Mouse (Mus musculus): ENCODE results near the gene Nupr1l. TPM values are rescaled to one million over a fixed set of nuclear protein-coding genes. Genes with fewer than 3 reads are reported as not detected.

Gene Nupr1l
- polyA plus RNA-seq, 1 experiment: 777 TPM

GRCm38 (mm10) chr5:129947528-129948033 is 39.2 kb downstream of the Nupr1l start:
- Histone ChIP-seq H3K36me3 (ENCODE audit: control insufficient read depth, insufficient read depth, low read length) (peaks cover 2% of the 10 kb centered on the region; the same call in 1 of the 2 replicates), H3K4me1 (ENCODE audit: control insufficient read depth, insufficient read depth, low read length) (peaks cover 2% of the 10 kb centered on the region), H3K27me3 (ENCODE audit: control insufficient read depth, insufficient read depth, low read length) (no peaks in the 10 kb centered on the region), H3K4me3 (ENCODE audit: control insufficient read depth, low read depth, low read length) (no peak overlapping the region), H3K27ac (ENCODE audit: control insufficient read depth, insufficient read depth, low read depth, low read length) (no peak overlapping the region)
- TF ChIP-seq POLR2A (IDR thresholded peaks at IDR 0.05; ENCODE audit: control insufficient read depth, low read depth, low read length) (no peak), CTCF (IDR thresholded peaks at IDR 0.05; ENCODE audit: control insufficient read depth, insufficient read depth, insufficient replicate concordance, low read depth, low read length) (no peak)

- Histone ChIP-seq H3K4me1 (ENCODE audit: control insufficient read depth, insufficient read depth, low read length) (no peaks in the 10 kb centered on the region; the same call in 1 of the 2 replicates), H3K27ac (ENCODE audit: control insufficient read depth, insufficient read depth, low read depth, low read length) (no peak overlapping the region), H3K27me3 (ENCODE audit: control insufficient read depth, insufficient read depth, low read length) (no peaks in the 10 kb centered on the region), H3K36me3 (ENCODE audit: control insufficient read depth, insufficient read depth, low read length) (peaks cover 2% of the 10 kb centered on the region; the same call in 1 of the 2 replicates), H3K4me3 (ENCODE audit: control insufficient read depth, low read depth, low read length) (no peak overlapping the region)
- no peak for TF ChIP-seq POLR2A (IDR thresholded peaks at IDR 0.05; ENCODE audit: control insufficient read depth, low read depth, low read length)
- no peak for TF ChIP-seq CTCF (IDR thresholded peaks at IDR 0.05; ENCODE audit: control insufficient read depth, insufficient read depth, insufficient replicate concordance, low read depth, low read length)
Observed at GRCm38 (mm10) chr5:129952143-129952542, 43.8 kb downstream of the Nupr1l start.

GRCm38 (mm10) chr5:129954473-129955254 is 46.3 kb downstream of the Nupr1l start:
- Histone ChIP-seq H3K4me1 (ENCODE audit: control insufficient read depth, insufficient read depth, low read length) (no peaks in the 10 kb centered on the region; the same call in 1 of the 2 replicates), H3K27ac (ENCODE audit: control insufficient read depth, insufficient read depth, low read depth, low read length) (no peak overlapping the region), H3K4me3 (ENCODE audit: control insufficient read depth, low read depth, low read length) (no peak overlapping the region), H3K27me3 (ENCODE audit: control insufficient read depth, insufficient read depth, low read length) (no peaks in the 10 kb centered on the region), H3K36me3 (ENCODE audit: control insufficient read depth, insufficient read depth, low read length) (no peaks in the 10 kb centered on the region; the same call in 1 of the 2 replicates)
- no peak for TF ChIP-seq POLR2A (IDR thresholded peaks at IDR 0.05; ENCODE audit: control insufficient read depth, low read depth, low read length)
- no peak for TF ChIP-seq CTCF (IDR thresholded peaks at IDR 0.05; ENCODE audit: control insufficient read depth, insufficient read depth, insufficient replicate concordance, low read depth, low read length)

- Histone ChIP-seq H3K36me3 (ENCODE audit: control insufficient read depth, insufficient read depth, low read length) (no peaks in the 10 kb centered on the region; the same call in 1 of the 2 replicates), H3K27ac (ENCODE audit: control insufficient read depth, insufficient read depth, low read depth, low read length) (no peak overlapping the region), H3K27me3 (ENCODE audit: control insufficient read depth, insufficient read depth, low read length) (no peaks in the 10 kb centered on the region), H3K4me1 (ENCODE audit: control insufficient read depth, insufficient read depth, low read length) (no peaks in the 10 kb centered on the region; the same call in 1 of the 2 replicates), H3K4me3 (ENCODE audit: control insufficient read depth, low read depth, low read length) (no peak overlapping the region)
- TF ChIP-seq CTCF (IDR thresholded peaks at IDR 0.05; ENCODE audit: control insufficient read depth, insufficient read depth, insufficient replicate concordance, low read depth, low read length) (no peak), POLR2A (IDR thresholded peaks at IDR 0.05; ENCODE audit: control insufficient read depth, low read depth, low read length) (no peak)
Observed at GRCm38 (mm10) chr5:129955792-129956191, 47.5 kb downstream of the Nupr1l start.

- H3K4me3 ChIP-seq (ENCODE audit: control insufficient read depth, low read depth, low read length): no peak overlapping the region
- H3K27me3 ChIP-seq (ENCODE audit: control insufficient read depth, insufficient read depth, low read length): no peaks in the 10 kb centered on the region
- H3K4me1 ChIP-seq (ENCODE audit: control insufficient read depth, insufficient read depth, low read length): no peaks in the 10 kb centered on the region
- no peaks in the 10 kb centered on the region for H3K36me3 ChIP-seq (ENCODE audit: control insufficient read depth, insufficient read depth, low read length)
- no peak for TF ChIP-seq CTCF (IDR thresholded peaks at IDR 0.05; ENCODE audit: control insufficient read depth, insufficient read depth, insufficient replicate concordance, low read depth, low read length)
- TF ChIP-seq POLR2A (IDR thresholded peaks at IDR 0.05; ENCODE audit: control insufficient read depth, low read depth, low read length): no peak
- H3K27ac ChIP-seq (ENCODE audit: control insufficient read depth, insufficient read depth, low read depth, low read length): no peak overlapping the region
Observed at GRCm38 (mm10) chr5:129963224-129963623, 54.9 kb downstream of the Nupr1l start.

Other genes with a start within 250 kb of the Nupr1l start
- 0.94 and 1.3 TPM in 2 replicates for gene Zfp11, start 238.4 kb upstream of the Nupr1l start, polyA plus RNA-seq (2012; rRNA removed)
- gene Sept14, start 200.0 kb upstream of the Nupr1l start, polyA plus RNA-seq (2012; rRNA removed): 5.7 and 10.6 TPM in 2 replicates
- 44.4 and 62.7 TPM in 2 replicates for gene Mrps17, start 193.0 kb upstream of the Nupr1l start, polyA plus RNA-seq (2012; rRNA removed)
- 14.8 and 15.6 TPM in 2 replicates for gene Nipsnap2, start 183.5 kb upstream of the Nupr1l start, polyA plus RNA-seq (2012; rRNA removed)
- 14.3 and 20.9 TPM in 2 replicates for gene Psph, start 121.1 kb upstream of the Nupr1l start, polyA plus RNA-seq (2012; rRNA removed)
- gene Sumf2, start 61.6 kb upstream of the Nupr1l start, polyA plus RNA-seq (2012; rRNA removed): 3.9 and 5.2 TPM in 2 replicates
- gene Chchd2, start 21.1 kb upstream of the Nupr1l start, polyA plus RNA-seq (2012; rRNA removed): 239 and 241 TPM in 2 replicates
- gene Zbed5, start 12.8 kb upstream of the Nupr1l start, polyA plus RNA-seq (2012; rRNA removed): 4.6 and 5.4 TPM in 2 replicates
- 0.20 and 0.35 TPM in 2 replicates for gene Phkg1, start 10.0 kb upstream of the Nupr1l start, polyA plus RNA-seq (2012; rRNA removed)
- gene Vkorc1l1, start 33.4 kb downstream of the Nupr1l start, polyA plus RNA-seq (2012; rRNA removed): 12.2 and 19.9 TPM in 2 replicates
- gene Gusb, start 94.5 kb downstream of the Nupr1l start, polyA plus RNA-seq (2012; rRNA removed): 6.2 and 7.7 TPM in 2 replicates
- 16.5 and 17.1 TPM in 2 replicates for gene Asl, start 120.7 kb downstream of the Nupr1l start, polyA plus RNA-seq (2012; rRNA removed)
- gene Crcp, start 120.8 kb downstream of the Nupr1l start, polyA plus RNA-seq (2012; rRNA removed): 56.0 and 56.5 TPM in 2 replicates
- 58.7 and 59.6 TPM in 2 replicates for gene Tpst1, start 164.8 kb downstream of the Nupr1l start, polyA plus RNA-seq (2012; rRNA removed)
- 14.8 and 15.6 TPM in 2 replicates for gene Kctd7, start 236.3 kb downstream of the Nupr1l start, polyA plus RNA-seq (2012; rRNA removed)

All from testis, adult 2 months (tissue).